Mouse (Mus musculus) thymus, postnatal 14 days (tissue): ENCODE data around the gene Mier2.
A peak's percentile ranks its signal among the peaks of the same experiment; 100 is the strongest.

Experiments used
- DNase-seq: peaks from one replicate; pipeline ENCODE4 v3.0.0; 2021

Gene Mier2

DNA sequence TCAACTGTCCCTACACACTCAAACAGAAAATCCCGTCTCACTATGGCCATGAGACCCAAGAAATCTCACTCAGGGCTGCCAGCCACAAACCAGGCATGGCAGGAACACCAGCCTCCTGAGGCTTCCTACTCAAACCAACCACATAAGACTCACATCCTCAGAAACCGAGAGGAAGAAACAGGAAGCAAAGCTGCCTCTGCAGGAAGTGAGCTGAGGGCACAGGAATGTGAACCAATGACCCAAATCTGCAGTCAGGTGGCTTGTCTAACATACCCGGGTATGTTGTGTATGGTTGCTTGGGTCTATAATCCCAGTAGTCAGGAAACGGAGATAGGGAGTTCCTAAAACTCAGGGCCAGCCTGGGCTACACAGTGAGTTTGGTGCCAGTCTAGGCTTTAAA lies 16.1 kb downstream of the Mier2 start:
- DNase-seq, result no peak

- no peak for DNase-seq
Observed at GRCm38 (mm10) chr10:79538323-79538722, 16.7 kb downstream of the Mier2 start.

- DNase-seq, result no peak
Observed at GRCm38 (mm10) chr10:79537781-79538180, 17.2 kb downstream of the Mier2 start.

- DNase-seq, result no peak
Observed at GRCm38 (mm10) chr10:79537271-79537670, 17.7 kb downstream of the Mier2 start.

- DNase-seq, result no peak
Observed at GRCm38 (mm10) chr10:79536461-79537080, 18.4 kb downstream of the Mier2 start.

DNA sequence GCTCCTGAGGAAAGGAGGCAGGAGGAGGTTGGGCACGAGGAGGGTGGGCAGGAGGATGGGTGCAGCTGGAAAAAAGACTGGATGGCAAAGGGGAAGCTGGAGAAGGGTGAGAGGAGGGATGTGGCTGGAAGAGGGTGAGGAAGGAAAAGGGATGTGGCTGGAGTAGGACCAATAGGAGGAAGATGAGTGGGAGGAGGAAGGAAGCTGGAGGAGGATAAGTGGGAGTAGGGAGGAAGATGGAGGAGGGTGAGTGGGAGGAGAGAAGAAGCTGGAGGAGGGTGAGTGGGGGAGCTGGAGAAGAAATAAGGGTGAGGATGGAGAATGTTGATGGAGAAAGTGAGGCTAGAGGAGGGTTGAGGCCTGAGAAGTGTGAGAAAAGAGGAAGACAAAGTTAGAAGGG lies 19.6 kb downstream of the Mier2 start:
- DNase-seq, result no peak

GRCm38 (mm10) chr10:79534426-79534825 lies 20.6 kb downstream of the Mier2 start:
- no peak for DNase-seq

DNA sequence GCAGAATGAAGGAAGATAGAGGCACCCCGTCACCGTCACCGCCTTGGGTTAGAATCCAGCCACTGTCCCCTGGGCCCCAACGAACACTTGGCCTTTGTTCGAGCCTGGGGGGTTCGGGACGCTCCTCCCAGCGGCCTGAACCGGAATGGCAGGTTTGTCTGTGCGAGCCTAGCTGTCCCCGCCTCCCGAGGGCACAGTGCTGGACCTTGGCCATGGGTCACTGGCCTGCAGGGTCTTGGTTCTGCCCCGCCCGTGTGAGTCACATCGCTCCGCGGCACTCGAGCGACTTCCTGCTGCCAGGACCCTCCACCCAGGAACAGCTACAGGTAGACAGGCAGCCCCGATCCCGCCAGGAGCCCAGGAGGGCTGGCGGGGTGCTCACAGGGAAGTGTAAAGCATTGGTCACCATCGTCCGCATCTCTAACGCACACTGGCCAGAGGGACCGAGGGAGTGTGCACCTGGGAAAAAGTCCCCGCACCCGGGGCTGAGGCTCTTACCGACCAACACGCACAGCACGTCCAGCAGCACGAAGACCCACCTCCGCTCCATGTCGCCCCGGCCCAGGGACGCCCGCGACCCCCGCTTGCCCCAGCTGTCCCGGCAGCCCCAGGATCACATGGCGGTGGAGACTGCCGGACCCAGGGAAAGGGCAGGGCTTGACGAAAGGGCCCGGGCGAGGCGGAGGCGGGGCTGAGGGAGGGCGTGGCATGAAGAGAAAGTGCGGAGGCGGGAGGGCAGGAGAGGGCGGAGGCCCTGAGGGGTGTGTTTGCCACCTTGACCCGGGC lies 21.7 kb downstream of the Mier2 start, which contains the start of gene Plpp2:
Plpp2 (minus strand) TSS at position 671 of the 786 bp plus-strand sequence.
- peak; percentile 62 for DNase-seq

GRCm38 (mm10) chr10:79532678-79533077 lies 22.3 kb downstream of the Mier2 start:
- DNase-seq, result peak; percentile 2

- DNase-seq, result peak; percentile 2
Observed at GRCm38 (mm10) chr10:79531593-79531992, 23.4 kb downstream of the Mier2 start.

DNA sequence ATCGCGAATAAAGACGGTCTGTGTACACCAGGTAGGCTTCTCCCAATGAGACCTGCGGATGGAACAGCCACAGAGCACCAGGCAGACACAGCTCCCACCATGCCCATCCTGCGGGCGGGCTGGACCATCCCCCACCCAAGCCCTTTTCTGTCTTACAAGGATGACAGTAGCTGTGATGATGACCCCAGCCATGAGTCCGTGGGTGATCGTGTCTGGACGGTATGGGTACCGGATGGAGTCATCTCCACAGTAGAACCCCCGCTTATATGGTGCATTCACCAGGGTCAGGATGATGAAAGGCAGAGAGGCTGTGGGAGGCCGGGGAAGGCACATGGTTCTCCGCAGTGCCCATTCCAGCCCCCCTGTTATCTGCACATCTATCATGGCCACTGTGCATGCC lies 24.3 kb downstream of the Mier2 start:
- DNase-seq, result no peak

DNA sequence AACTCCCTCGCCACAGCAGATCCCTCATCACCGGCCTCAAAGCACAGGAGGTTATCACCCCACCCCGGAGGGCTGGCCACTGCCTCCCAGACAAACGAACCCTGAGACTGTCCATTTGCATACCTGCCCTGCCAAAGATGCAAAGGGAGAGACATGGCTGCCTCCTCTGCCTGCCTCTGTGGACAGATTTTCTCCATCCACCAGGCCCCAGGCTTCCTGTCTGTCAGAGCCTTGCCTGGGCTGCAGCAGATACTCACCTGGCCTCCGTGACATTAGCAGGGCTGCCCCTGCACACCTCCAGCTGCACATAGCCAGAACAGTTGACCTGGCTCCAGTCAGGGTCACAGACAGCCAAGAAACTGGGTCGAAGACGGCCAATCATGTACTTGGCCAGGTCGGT lies 24.8 kb downstream of the Mier2 start:
- no peak for DNase-seq

- no peak for DNase-seq
Observed at GRCm38 (mm10) chr10:79528081-79528480, 26.9 kb downstream of the Mier2 start.

- no peak for DNase-seq
Observed at GRCm38 (mm10) chr10:79527453-79527845, 27.6 kb downstream of the Mier2 start.

DNA sequence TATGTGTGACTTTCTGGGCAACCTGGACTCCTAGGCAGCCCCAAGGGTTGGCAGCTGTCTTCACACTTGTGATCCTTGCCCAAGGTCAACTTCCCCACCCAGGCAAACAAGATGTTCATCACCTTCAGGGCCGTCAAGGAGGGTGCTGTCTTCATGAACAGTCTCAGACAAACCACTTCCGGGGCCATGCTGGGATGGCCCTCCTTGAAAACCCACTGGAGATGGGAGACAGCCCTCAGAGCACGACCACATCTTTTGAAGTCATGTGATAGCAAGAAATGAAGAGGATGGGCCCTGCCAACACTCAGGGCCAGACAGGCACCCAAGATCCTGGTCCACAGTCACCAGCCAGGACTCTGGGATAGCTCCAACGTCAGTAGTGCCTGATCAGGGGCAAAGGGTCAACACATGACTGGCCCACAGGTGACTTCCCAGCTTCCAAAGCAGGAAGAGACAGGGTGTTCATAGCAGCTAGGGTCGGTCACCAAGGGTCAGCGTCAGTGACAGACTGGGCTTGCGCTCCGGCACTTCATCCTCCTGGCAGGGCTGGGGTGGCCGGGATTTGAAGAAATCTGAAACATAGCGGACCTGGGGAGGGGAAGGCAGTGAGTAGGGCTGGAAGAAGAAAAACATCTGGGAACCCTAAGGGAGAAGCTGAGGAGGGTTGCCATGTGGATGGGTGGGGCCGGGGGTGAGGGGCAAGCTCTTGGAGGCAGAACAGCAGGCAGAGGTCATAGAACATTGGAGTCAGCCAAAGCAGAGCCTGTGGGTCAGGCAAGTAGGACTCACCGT lies 28.1 kb downstream of the Mier2 start:
- no peak for DNase-seq

- DNase-seq, result no peak
Observed at GRCm38 (mm10) chr10:79525456-79526325, 29.3 kb downstream of the Mier2 start.

GRCm38 (mm10) chr10:79524433-79524832 lies 30.6 kb downstream of the Mier2 start:
- no peak for DNase-seq

DNA sequence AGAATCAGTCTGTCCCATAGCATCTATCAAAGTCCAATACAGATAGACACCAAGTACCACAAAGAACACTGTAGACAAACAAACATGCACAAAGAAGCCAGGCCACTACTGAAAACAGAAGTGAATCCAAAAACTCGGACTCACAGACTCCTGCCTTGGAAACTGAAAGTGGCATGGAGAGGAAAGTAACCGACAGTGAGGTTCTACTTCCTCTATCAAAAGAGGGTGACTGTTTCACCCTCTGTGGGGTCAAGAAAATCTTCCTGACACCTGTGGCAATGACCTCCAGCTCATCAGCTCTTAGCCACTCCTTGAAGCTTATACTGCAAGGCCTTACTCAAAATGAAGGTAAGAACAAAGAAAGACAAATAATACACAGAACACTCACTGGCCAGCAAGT lies 48.3 kb downstream of the Mier2 start:
- DNase-seq, result no peak

GRCm38 (mm10) chr10:79502830-79503644 lies 52.0 kb downstream of the Mier2 start:
- DNase-seq, result no peak

GRCm38 (mm10) chr10:79496701-79497288 lies 58.2 kb downstream of the Mier2 start:
- no peak for DNase-seq

DNA sequence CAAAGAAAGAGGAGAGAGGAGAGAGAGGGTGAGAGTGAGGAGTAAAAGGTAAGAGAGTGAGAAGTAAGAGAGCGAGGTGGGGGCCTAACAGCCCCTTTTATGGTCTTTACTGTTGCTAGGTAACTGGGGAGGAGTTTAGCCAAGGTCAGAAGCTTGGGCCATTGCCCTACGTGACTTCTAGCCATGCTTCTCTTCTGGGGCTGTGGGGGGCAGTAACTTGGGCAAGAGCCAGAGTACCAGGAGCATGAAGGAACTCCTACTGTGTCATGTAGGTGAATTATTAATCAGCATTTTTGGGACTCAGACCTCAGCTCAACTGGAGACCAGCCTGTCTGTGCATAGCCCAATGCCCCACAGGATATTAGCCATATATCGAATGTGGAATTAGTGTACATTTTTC lies 59.1 kb downstream of the Mier2 start:
- DNase-seq, result no peak
